Mouse (Mus musculus) forebrain, embryonic 13.5 days (tissue): ENCODE results near the gene 4933427I04Rik. TPM values are rescaled to one million over a fixed set of nuclear protein-coding genes. Genes with fewer than 3 reads are reported as not detected.
A peak's percentile ranks its signal among the peaks of the same experiment; 100 is the strongest.

ENCODE experiments used
- ATAC-seq: fragments of 200-750 bp; cut with Nextera tagmentation; 2 replicates; pipeline ENCODE4 v1.8.0; 2017
- H3K27ac ChIP-seq: fragments of 300-500 bp; sonication (generic); 2 replicates; pipeline ENCODE4 v1.5.1; 2015; ENCODE audit warnings: inconsistent platforms, mild to moderate bottlenecking, moderate library complexity
- H3K27me3 ChIP-seq: fragments of 300-500 bp; sonication (generic); 2 replicates; pipeline ENCODE4 v1.6.1; 2015; ENCODE audit warnings: mild to moderate bottlenecking, inconsistent platforms
- H3K36me3 ChIP-seq: fragments of 300-500 bp; sonication (generic); 2 replicates; pipeline ENCODE4 v1.6.1; 2015; ENCODE audit warnings: mild to moderate bottlenecking, inconsistent platforms; ENCODE audit not compliant: poor library complexity, severe bottlenecking
- H3K4me1 ChIP-seq: fragments of 300-500 bp; sonication (generic); 2 replicates; pipeline ENCODE4 v1.6.1; 2015; ENCODE audit warnings: inconsistent platforms
- H3K4me2 ChIP-seq: fragments of 300-500 bp; sonication (generic); 2 replicates; pipeline ENCODE4 v1.6.1; 2015; ENCODE audit warnings: inconsistent platforms, mild to moderate bottlenecking, moderate library complexity
- H3K4me3 ChIP-seq: fragments of 300-500 bp; sonication (generic); 2 replicates; pipeline ENCODE4 v1.5.1; 2015; ENCODE audit warnings: mild to moderate bottlenecking, inconsistent platforms
- H3K9ac ChIP-seq: fragments of 300-500 bp; sonication (generic); 2 replicates; pipeline ENCODE4 v1.6.1; 2015; ENCODE audit warnings: mild to moderate bottlenecking, inconsistent platforms
- H3K9me3 ChIP-seq: fragments of 300-500 bp; sonication (generic); replicated peaks from 2 replicates; pipeline ENCODE4 v1.6.1; 2016; ENCODE audit warnings: inconsistent platforms
- WGBS: fragments of 180-500 bp; shearing (Covaris S2); methylation state at CpG from one replicate; pipeline ENCODE4 v1.1.7; 2015; 5-methylcytosine and 5-hydroxymethylcytosine counted together
- polyA plus RNA-seq: library from polyadenylated mRNA; unstranded; fragments of >200 nt; fragmentation: Nextera tagmentation; extraction: Ambion mirVana; gene quantifications from 2 replicates; pipeline ENCODE4 v1.2.1, GENCODE M21; 2015

The 4933427I04Rik gene
- polyA plus RNA-seq, 1 experiment from 2014 or later = 0.12 TPM

DNA sequence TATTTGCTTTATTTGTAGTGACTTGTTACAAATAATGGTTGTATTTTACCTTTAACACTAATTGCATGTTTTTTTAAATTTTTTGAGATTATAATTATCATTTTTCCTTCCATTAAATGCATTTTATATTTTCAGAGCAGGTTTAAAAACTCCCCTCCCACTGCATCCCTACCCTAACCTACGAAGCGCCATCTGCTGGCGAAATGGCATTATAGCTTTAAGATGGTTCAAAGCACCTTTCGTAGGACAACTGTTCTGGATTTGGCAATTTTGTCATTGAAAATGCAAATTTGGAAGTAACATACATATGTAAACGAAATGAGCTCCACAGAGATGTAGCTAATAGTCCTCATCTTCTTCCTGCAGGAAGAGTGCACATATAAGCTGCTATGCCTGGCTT is 39.2 kb downstream of the 4933427I04Rik start:
- Histone ChIP-seq H3K27me3 (no peaks in the 10 kb centered on the region), H3K4me3 (no peak overlapping the region), H3K36me3 (no peaks in the 10 kb centered on the region), H3K9me3 (no peaks in the 10 kb centered on the region), H3K27ac (no peak overlapping the region), H3K4me1 (no peaks in the 10 kb centered on the region), H3K4me2 (no peak overlapping the region), H3K9ac (no peak overlapping the region)
- ATAC-seq = no peak
- WGBS = 10% methylated on average over 5 of the region's 5 CpGs

DNA sequence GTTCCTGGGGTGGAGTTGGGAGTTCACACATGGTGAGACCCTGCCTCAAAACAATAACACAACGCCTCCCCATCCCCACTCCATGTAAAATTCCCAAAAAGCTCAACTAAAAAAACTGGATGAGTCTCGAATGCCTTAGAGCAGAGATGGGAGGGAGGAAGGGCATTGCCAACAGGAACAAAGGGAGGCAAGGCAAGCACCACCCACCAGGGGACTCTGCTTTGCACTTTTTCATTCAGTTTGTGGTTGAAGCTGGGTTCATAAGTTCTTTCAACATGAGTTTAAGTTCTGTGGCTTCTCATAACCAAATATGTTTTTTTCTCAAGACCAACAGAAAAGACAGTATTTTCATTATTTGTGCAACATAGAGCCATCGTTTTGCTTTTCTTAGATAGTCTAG is 44.0 kb downstream of the 4933427I04Rik start:
- H3K4me1 ChIP-seq = peaks cover 21% of the 10 kb centered on the region
- H3K4me3 ChIP-seq = no peak overlapping the region
- H3K4me2 ChIP-seq = no peak overlapping the region
- H3K27ac ChIP-seq = no peak overlapping the region
- no peak for ATAC-seq
- H3K9me3 ChIP-seq = no peaks in the 10 kb centered on the region
- H3K36me3 ChIP-seq = no peaks in the 10 kb centered on the region
- H3K27me3 ChIP-seq = no peaks in the 10 kb centered on the region
- 75% methylated on average over 3 of the region's 3 CpGs for WGBS
- H3K9ac ChIP-seq = no peak overlapping the region

DNA sequence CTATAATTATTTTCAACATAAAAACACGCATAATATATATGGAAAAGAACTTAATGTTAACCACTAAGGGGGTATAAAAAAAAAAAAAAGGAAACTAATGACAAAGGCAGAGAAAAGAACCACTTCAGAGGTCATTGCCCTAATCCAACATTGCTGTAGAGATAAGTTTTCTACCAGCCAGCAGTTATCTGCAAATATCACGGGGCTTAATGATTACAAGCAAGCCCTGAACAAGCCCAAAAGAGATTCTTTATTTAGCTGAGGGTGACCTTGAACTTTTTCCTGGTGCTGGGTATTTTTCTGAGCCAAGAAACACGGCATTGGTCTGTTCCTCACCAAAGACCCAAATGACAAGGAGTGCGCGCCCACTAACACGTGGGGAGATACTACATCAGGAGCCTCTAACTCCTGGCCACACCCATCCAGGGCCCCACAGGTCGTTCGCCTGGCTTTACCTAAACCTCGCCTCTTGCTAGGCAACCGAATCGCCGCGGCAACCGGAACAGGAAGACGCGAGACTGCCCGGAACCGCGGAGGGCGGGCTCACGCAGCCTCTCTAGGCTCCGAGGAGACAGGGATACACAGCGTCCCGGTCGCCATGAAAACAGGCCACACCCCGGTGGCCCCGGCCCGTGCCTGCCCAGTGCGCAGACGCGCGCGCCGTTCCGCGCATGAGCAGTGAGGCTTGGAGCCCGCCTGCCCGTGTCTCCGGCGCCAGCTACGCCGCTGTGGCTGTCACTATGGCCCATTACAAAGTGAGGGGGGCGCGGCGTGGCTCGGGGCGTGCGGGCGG is 45.0 kb downstream of the 4933427I04Rik start, which contains the start of gene Mycbp:
Gene Mycbp, plus strand, starts transcription at position 500 of the 793 bp plus-strand sequence.
- no peaks in the 10 kb centered on the region for H3K27me3 ChIP-seq
- WGBS = 1% methylated on average over 46 of the region's 49 CpGs
- H3K36me3 ChIP-seq = peaks cover 5% of the 10 kb centered on the region
- peak within 1 kb of the TSS; percentile 78 for H3K9ac ChIP-seq
- peaks cover 21% of the 10 kb centered on the region for H3K4me1 ChIP-seq
- peak within 1 kb of the TSS; percentile 73 for H3K4me3 ChIP-seq
- H3K9me3 ChIP-seq = no peaks in the 10 kb centered on the region
- H3K4me2 ChIP-seq = peak within 1 kb of the TSS; percentile 86
- H3K27ac ChIP-seq = peak within 1 kb of the TSS; percentile 59
- peak; percentile 100 for ATAC-seq

- Histone ChIP-seq H3K4me1 (peaks cover 21% of the 10 kb centered on the region), H3K9ac (peak overlapping the region; percentile 78), H3K9me3 (no peaks in the 10 kb centered on the region), H3K4me3 (peak overlapping the region; percentile 73), H3K36me3 (peaks cover 9% of the 10 kb centered on the region), H3K27ac (peak overlapping the region; percentile 59), H3K4me2 (peak overlapping the region; percentile 86), H3K27me3 (no peaks in the 10 kb centered on the region)
- under 1% methylated on average over 32 of the region's 53 CpGs for WGBS
- ATAC-seq = no peak; the same call in 1 of the 2 replicates
Observed at GRCm38 (mm10) chr4:123905126-123905668, 45.7 kb downstream of the 4933427I04Rik start.

- no peak overlapping the region for H3K4me3 ChIP-seq
Observed at GRCm38 (mm10) chr4:123911503-123911902, 52.0 kb downstream of the 4933427I04Rik start.

DNA sequence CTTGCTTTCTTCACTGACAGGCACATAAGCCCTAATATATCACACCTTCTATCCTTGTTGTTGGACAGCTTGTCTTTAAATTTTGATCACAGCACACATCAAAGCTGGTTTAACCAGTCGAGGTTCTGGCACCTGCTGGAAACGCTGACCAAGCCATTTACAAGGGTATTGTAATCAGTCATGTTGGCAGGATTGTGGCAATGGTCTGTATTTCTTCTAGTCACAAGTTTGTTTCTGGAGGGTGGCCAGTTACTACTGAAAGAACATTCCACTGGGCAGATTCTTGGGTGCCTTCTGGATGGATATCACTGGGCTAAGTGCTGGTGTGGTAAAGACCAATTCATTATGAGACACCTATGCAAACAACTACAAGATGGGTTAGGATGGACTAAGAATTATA is 53.0 kb downstream of the 4933427I04Rik start:
- H3K27ac ChIP-seq = no peak overlapping the region
- H3K27me3 ChIP-seq = no peaks in the 10 kb centered on the region
- H3K36me3 ChIP-seq = peaks cover 34% of the 10 kb centered on the region
- H3K9me3 ChIP-seq = no peaks in the 10 kb centered on the region
- WGBS = 86% methylated on average over 2 of the region's 2 CpGs
- no peak overlapping the region for H3K4me3 ChIP-seq
- H3K4me2 ChIP-seq = no peak overlapping the region
- no peak overlapping the region for H3K9ac ChIP-seq
- peaks cover 18% of the 10 kb centered on the region for H3K4me1 ChIP-seq
- ATAC-seq = no peak

More at GRCm38 (mm10) chr4:123911503-123911902, 52.0 kb downstream of the 4933427I04Rik start:
- H3K4me1 ChIP-seq = peaks cover 21% of the 10 kb centered on the region
- no peak for ATAC-seq
- 93% methylated on average over 4 of the region's 4 CpGs for WGBS
- no peak overlapping the region for H3K9ac ChIP-seq
- H3K27ac ChIP-seq = no peak overlapping the region
- H3K36me3 ChIP-seq = peaks cover 34% of the 10 kb centered on the region
- H3K9me3 ChIP-seq = no peaks in the 10 kb centered on the region
- no peak overlapping the region for H3K4me2 ChIP-seq
- no peaks in the 10 kb centered on the region for H3K27me3 ChIP-seq

Other genes with a start within 250 kb of the 4933427I04Rik start
- gene Macf1, start 175.3 kb upstream of the 4933427I04Rik start, polyA plus RNA-seq = 62.6 and 65.9 TPM in 2 replicates
- 352 and 406 TPM in 2 replicates for gene Ndufs5, start 141.5 kb upstream of the 4933427I04Rik start, polyA plus RNA-seq
- 74.6 and 78.9 TPM in 2 replicates for gene Akirin1, start 109.3 kb upstream of the 4933427I04Rik start, polyA plus RNA-seq
- gene Rhbdl2, start 71.8 kb upstream of the 4933427I04Rik start, polyA plus RNA-seq = 0.61 and 1.3 TPM in 2 replicates
- gene Mycbp, start 45.2 kb downstream of the 4933427I04Rik start, polyA plus RNA-seq = 35.5 and 43.3 TPM in 2 replicates
- 44.1 and 46.3 TPM in 2 replicates for gene Rragc, start 57.8 kb downstream of the 4933427I04Rik start, polyA plus RNA-seq
- not detected in 2 replicates for gene 4930535I16Rik, start 58.3 kb downstream of the 4933427I04Rik start, polyA plus RNA-seq